Mouse (Mus musculus): Measurements from ENCODE around the gene Trim6.
"Not testable (repeated sequence)": the region's sequence is repeated elsewhere in the genome, so short reads cannot be mapped to it uniquely, and the experiment has no call there.

Gene Trim6

DNA sequence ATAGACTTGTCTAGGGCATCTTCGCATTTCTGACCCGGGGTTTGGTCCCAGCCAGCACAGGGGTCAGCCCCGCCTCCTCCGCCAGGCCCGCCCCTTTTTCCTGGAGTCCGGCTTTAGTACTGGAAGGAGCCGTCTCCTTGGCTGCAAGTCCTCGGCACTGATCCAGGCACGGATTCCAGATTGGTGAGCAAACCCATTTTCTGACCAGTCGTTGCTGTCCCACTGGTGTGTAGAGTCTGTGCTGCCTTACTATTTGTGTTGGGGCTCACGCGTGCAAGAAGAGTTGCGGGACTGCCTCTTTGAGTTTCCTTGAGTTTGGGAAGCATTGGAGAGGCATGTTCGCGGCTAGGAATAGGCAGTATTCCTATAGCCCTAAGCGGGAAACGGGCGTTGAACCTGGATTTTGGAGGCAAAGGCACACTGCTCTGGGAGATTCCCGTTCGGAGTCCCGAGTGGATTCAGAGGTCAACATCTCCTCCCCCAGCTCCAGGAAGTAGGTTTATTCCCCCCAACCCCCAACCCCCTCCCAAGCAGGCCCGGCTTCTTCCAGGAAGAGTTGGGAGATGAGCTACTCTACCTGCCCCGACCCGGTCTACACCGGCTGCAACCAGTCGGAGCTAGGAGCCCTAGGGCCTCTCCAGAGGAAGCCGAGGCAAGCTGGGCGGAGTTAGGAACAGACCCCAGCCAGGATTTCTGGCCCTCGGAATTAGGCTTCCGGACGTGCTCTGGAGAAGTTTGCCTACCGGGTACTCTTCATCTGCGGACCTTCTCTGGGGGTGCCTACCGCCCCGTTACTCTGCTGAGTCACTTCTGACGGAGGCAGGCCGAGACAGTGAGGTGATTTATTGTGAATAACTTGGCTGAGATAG, at the start of gene Trim6:
Trim6 (plus strand) TSS at position 93 of the 869 bp plus-strand sequence.
- DNase-seq (ENCODE audit: low spot score) = peak; percentile 44

DNA sequence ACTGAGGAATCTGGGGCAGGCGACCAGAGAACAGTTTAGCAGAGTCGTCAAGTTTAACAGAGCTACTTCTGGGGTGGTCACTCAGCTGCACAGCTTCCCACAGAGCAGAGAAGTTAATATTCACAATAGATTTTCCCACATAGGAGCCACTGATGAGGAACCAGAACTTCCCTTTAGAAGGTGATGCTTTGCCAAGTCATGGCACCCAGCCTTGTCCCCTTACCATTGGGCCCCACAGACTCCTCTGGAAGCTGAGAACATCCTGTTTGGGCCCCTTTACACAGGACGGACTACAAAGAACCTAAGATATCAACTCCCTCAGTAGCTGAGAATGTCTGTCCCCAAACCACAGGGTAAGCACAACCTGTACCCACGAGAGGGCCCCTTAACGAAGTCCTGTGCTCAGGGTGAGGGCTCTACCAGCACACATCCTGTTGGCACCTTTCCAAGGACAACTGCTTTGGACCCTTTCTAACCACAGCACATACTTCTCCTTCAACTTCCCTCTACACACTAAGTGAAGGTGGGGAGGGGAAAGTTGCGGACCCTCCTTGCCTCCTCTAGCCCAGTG, 48.9 kb upstream of the Trim6 start:
- DNase-seq (ENCODE audit: low spot score) = no peak

DNA sequence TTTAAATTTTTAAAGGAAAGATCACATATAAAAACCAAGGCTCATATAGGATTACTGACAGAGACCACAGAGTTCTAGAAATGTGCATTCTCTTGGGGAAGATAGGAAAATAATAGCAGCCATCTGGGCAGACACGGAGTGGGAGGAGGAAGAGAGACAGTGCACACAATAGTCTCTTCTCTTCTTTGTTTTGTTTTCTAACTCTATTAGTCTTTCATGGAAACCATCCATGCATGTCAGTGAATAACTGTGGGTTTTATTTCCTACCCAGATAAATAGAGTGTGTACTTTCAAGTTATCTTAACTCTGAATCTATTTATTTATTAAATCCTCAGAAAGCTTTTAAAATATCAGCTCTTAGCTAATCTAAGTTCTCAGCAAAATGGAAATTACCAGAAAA, 43.5 kb upstream of the Trim6 start:
- no peak for DNase-seq (ENCODE audit: low spot score)

DNA sequence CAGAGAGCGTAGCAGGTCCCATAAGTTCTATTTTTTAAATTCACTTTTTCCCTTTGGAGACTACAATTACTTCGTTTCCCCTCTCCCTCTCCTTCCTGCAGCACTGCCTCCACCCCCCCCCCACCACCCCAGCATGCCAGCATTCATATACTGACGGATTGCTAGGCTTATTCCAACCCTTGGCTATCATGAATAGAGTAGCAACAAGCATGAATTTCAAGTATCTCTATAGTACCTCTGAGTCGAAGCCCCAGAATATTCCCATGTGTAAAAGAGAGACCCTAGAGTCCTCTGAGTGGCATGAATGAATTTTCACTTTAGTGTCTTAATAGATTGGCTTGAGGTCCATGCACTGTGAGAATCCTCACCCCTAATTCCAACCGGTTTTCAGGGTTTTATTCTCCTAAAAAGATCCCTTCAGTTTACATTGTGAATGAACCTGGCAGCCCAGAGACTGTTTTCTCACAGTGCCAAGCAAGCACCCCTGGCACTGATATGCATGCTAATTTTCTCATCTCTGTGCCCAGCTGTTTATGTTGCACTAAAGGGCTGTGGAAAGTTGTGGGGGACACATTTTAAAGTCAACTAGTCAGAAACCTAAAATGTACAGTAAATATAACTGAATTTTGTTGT, 40.1 kb upstream of the Trim6 start:
- DNase-seq (ENCODE audit: low spot score) = no peak

DNA sequence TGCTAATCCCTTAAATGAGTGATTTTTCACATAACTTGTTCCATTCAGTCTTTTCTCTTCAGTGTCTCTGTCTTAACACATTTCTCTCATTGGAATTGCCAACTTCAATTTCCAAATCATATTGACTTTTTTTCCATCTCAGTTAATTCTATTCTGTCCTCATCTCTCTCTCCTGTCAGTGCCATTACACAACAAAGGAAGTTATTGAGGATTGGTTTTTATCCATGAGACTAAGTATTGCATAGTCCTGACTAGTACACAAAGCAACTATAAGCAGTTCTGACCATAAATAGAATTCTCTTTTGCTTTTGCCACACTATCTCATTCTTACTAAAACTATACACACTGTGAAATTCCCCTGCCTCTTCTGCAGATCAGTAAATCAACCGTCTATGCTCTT, 39.5 kb upstream of the Trim6 start:
- DNase-seq (ENCODE audit: low spot score) = no peak

DNA sequence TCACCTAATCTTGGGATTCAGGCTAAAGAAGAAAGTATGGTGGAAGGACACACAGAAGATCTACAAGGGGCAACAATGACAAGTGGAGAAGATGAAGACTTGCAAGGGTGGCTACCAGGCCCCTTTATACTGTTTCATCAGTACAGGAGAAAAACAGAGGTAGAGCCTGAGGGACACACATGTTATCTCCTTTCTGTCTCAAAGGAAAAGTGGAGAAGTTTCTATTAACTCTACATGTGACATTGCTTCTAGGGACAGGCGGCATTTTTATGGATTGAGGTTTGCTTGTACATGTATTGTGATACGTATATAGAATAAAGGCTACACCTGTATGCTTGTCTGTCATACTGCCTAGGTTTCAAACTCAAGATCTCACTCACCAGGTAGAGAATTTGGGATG, 35.3 kb upstream of the Trim6 start, which contains the start of gene Olfr648:
Olfr648 (minus strand) TSS at position 101 of the 400 bp plus-strand sequence.
- no peak for DNase-seq (ENCODE audit: low spot score)

DNA sequence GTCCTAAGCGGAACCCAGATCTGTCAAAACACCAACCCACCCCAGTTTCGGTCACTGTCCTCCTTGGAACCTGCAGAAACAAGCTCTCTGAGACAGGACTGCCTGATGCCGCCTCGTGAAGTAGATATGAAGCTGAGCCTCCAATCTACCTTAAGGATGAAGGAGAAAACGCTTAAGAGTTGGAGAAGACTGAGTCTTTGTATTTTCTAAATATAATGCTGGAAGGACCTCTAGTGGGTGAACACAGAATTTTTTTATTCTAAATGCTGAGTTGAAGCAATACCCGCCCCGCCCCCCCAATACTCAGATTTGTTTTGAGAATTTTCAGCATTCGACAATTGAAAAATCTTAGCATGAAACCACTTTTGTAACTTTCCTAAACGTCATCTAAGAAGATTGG, 27.3 kb upstream of the Trim6 start:
- no peak for DNase-seq (ENCODE audit: low spot score)

DNA sequence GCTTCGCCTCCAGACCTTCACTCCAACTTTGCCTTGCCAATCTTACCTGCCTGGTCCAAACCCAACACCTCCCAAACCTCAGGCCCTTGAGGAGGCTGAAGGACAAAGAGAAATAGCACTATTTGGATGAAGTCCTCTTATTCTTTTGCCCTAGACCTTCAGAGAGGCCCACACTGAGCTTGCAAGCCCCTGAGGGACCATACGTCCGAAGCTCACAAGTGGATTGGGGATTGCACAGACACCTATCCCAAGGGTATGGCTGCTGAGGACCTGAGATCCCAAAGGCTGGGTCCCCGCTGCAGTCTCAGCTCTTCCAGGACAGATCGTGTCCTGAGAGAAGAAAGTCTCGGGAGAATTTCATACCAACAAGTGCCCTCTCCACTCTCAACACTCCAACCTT, 22.7 kb upstream of the Trim6 start, which contains the start of gene Olfr649:
Olfr649 (minus strand) TSS at position 101 of the 400 bp plus-strand sequence.
- DNase-seq (ENCODE audit: low spot score) = no peak

DNA sequence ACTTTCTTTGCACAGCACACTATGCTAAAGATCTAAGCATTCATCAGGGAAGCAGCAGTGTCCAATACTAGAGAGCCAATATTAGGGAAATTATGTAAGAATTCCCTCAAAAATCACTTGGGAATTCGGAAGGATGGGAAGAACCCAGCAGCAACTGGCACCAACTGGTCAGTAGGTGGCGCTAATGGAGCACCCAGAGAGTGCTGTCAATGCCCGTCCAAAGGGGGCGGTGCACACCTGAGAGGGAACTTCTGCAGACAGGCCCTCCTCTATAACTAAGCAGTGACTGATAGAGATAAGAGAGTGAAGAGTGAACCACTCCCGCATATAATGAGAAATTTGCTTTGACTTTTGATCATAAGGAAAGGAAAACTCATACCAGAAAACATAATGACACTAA, 18.8 kb upstream of the Trim6 start:
- DNase-seq (ENCODE audit: low spot score) = no peak

DNA sequence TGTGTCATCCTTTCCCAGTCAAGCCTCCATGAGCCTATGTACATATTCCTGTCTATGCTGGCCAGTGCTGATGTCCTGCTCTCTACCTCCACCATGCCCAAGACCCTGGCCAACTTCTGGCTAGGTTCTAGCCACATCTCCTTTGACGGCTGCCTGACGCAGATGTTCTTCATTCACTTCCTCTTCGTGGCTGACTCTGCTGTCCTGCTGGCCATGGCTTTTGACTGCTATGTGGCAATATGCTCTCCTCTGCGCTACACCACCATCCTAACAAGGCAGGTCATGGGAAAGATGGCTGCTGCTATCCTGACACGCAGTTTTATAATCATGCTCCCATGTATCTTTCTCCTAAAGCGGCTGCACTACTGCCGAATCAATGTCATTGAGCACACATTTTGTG, 12.4 kb upstream of the Trim6 start:
- DNase-seq (ENCODE audit: low spot score) = no peak

DNA sequence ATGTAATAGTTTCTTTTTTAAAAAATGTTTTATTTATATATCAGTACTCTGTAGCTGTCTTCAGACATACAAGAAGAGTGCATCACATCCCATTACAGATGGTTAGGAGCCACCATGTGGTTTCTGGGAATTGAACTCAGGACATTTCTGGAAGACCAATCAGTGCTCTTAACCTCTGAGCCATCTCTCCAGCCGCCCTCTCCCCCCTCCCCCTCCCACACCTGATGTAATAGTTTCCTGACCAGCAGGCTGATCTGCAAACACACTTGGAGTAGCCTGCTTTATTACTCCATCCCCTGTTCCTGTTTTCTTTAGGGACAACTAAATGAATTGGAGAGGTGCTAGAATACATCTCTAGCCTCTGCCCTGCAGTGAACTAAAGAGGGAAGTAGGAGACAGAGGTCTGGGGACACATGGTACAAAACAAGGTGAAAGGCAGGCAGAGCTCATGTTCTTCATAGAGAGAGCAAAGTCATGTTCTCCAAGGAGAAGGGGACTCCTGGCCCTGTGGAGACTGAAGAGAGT, 2.5 kb upstream of the Trim6 start:
- DNase-seq (ENCODE audit: low spot score) = no peak

DNA sequence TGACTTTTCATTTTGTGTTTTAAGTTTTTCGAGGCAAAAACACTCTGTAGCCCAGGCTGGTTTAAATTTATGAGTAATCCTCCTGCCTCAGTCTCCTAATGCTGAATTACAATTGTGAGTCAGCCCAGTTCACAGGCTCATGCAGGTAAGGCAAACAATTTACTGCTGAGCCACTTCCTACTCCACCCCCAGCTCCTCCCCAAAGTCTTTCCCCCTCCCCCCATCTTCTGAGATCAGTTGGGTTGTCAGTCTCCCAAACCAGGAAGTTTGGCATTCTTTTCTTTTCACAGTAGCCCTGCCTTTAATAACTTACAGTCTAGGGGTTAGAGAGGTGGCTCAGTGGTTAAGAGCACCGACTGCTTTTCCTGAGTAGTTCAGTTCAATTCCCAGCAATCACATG, 712 bp upstream of the Trim6 start:
- no peak for DNase-seq (ENCODE audit: low spot score)

DNA sequence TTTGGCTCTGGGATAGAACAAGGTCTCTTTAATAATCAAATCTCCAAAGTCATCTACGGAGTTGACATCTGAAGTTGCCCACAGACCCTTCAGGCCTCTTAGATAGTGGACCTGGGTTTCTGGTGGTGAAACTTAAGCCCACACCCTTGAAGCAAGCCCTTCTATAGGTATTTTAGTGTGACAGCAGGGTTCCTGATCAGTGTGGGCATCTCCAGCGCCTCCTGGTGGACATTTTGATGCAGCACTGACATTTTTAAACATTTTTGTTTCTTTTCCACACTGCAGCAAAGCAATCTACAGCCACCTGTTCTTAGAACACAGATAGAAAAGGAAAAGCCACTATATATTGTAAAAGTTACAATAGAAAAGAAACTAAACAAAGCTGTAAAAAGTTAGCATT, 12.6 kb downstream of the Trim6 start:
- DNase-seq (ENCODE audit: low spot score) = no peak

DNA sequence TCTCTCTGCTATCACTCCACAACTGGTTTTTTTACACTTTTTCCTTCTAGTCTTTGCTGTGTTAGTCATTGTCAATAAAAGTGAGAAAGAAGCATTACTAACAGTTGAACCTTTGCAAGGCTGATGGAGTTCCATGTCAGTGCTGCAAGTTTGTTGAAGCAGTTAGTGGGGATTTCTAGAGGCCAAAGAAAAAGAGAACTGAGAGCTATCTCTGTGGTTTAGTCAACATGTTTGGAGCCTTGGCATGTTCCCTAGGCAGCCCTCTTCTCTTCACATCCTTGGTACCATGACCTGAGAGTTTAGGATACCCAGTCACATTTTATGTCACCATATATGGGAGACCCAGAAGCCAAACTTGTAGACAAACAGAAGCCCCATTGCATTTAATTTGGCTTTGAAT, 22.3 kb downstream of the Trim6 start:
- DNase-seq (ENCODE audit: low spot score) = no peak

DNA sequence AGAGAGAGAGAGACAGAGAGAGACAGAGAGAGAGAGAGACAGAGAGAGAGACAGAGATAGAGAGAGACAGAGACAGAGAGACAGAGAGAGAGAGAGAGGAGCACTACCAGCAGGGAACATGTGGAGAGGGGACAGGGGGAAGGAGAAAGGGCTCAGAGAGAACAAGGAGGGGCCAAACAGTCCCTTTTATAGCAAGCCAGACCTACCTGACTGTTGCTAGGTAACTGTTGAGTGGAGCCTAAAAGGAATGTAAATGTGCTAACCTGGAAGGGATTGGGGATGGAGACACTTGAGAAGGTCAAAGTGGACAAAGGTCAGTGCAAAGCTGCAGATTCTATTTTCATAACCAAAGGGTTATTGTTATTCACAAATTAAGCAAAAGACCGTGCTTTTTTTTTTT, 25.0 kb downstream of the Trim6 start:
- no peak for DNase-seq (ENCODE audit: low spot score)

DNA sequence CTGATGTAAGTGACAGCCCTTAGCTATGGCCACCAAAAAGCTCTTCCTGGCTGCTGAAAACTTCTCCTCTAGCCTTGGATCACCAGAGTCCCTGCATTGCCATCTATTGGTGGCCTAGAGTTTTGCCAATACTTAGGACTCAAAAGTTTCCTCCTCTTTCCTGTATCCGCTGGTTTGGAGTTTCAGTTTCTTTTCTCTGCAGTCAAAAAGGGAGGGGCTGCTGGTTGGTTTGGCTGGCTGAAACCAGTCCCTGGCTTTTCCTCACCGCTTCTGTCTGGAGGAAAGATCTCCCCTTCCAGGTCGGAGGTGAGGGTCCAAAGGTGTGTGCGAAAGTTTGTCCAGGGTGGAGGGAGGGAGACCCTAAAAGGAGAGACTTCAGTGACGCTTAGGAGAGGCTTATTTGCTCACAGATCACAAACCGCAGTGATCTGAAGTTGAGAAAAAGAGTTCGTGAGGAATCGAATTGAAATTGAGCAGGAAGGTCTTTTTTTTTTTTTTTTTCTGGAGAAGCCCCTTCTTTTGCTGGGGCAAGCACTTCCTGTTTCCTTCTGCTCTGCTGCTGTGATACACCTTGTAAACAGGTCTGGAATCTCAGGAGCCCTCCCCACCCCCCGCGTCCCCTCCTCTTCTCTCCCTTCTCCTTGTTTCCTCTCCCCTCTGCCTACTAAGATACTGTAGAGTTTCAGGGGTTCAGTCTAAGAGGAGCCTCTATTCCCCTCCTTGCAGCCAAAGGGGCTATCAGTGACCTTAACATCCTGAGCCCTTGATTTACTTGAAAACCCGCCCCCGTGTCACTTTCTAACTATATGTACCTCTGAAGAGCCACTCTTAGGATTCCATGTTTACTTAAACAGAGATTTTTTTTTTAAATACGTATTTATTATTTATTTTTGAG, 25.9 kb downstream of the Trim6 start, which contains the start of gene Trim34a:
Trim34a (plus strand) TSS at position 171 of the 895 bp plus-strand sequence.
- DNase-seq (ENCODE audit: low spot score) = peak; percentile 29

DNA sequence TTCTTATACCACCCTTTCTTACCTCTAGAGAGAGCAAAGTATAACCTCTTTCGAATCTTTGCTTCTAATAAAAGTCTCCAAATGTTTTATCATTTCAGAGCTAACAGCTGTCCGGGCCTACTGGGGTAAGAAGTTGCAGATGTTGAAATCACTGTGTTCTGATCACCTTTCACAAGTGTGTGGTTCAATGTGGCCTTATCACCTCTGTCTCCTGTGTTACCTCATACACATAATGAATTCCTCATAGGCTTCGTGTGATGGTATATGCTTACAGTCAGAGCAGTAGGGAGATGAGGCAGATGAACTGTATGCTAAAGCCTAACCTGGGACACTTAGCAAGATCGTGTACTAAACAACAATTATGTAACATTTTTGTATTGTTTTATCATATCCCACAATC, 41.8 kb downstream of the Trim6 start:
- DNase-seq (ENCODE audit: low spot score) = not testable (repeated sequence)

DNA sequence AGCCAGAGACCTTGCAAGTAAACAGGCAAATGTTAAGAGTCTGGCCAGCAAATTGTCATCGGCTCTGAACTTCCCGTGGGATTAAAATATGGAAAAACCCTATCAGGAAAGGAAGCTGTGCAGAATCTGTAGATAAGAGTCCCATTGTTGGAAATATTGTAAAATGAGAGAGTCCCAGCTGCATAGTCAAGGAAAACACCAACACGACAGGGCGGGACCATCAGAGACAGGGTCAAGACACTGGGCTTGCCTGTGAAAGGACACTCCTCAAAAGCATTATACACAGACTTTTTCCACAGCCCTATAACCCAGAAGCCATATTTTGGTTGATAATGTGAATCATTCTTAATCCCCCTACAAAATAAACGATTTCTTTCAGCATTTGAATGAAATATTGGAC, 46.7 kb downstream of the Trim6 start:
- not testable (repeated sequence) for DNase-seq (ENCODE audit: low spot score)

DNA sequence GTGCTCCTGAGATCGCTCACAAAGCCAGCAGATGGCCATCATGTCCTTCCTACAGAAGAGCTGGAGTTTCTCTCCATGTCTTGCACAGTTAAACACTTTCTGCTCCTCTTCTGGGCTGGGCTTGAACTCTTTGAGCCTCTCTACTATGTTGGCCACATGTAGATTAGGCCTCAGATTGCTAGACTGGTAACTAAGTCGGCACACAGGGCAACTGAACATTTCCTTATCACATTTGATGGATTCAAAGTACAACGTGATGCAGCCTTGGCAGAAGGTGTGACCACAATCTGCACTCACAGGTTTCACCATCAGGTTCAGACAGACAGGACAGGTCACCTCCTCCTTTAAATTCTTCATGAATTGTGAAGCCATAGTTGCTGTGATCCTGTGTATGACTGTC, 60.8 kb downstream of the Trim6 start:
- not testable (repeated sequence) for DNase-seq (ENCODE audit: low spot score)

Measured in ovary, postnatal 10 days (tissue).